Comparison of ENCODE assay signal across 8 mouse cellular contexts in genomic region chr13:30749557-30750141, GRCm38 (mm10). TPM values are rescaled to one million over a fixed set of nuclear protein-coding genes. Genes with fewer than 3 reads are reported as not detected.
DNase-seq lines count a peak whose midpoint lies in the region; ATAC-seq and TF ChIP-seq lines count a peak whose summit lies in the region.

No protein-coding gene starts in this region.

- no peak for DNase-seq in heart, adult 18-20 months
- peak; percentile 18 for DNase-seq in mesoderm, embryonic 11.5 days (ENCODE audit: low read depth, low spot score)
- no peak for DNase-seq in frontal cortex, postnatal 36 days (ENCODE audit: low spot score in 2 of 2)
- DNase-seq in left cerebral cortex, postnatal 14 days (ENCODE audit: low spot score in 2 of 2) = no peak

- peaks cover 23% of the 10 kb centered on the region for H3K4me1 ChIP-seq in heart, embryonic 13.5 days
- peaks cover 13% of the 10 kb centered on the region for H3K4me1 ChIP-seq in bone marrow macrophage, adult 2 months (ENCODE audit: control insufficient read depth, insufficient read depth, low read length)
- H3K4me1 ChIP-seq in hindbrain, embryonic 12.5 days = peaks cover 23% of the 10 kb centered on the region

- H3K4me2 ChIP-seq in heart, embryonic 13.5 days = peak overlapping the region; percentile 83
- peak overlapping the region; percentile 64 for H3K4me2 ChIP-seq in hindbrain, embryonic 12.5 days (replicated peaks)

- no peak for TF ChIP-seq POLR2A in bone marrow macrophage, adult 2 months (IDR thresholded peaks at IDR 0.05; ENCODE audit: borderline replicate concordance, low read depth, low read length)

- no peak for TF ChIP-seq CTCF in bone marrow macrophage, adult 2 months (IDR thresholded peaks at IDR 0.05; ENCODE audit: low read depth, low read length)

- peaks cover 83% of the 10 kb centered on the region for H3K27me3 ChIP-seq in heart, embryonic 13.5 days (replicated peaks)
- H3K27me3 ChIP-seq in hindbrain, embryonic 12.5 days = peaks cover 68% of the 10 kb centered on the region

- peak overlapping the region; percentile 55 for H3K4me3 ChIP-seq in heart, embryonic 13.5 days
- H3K4me3 ChIP-seq in bone marrow macrophage, adult 2 months (ENCODE audit: insufficient read depth, low read length) = peak overlapping the region; percentile 58
- peak overlapping the region; percentile 37 for H3K4me3 ChIP-seq in hindbrain, embryonic 12.5 days

- 6% methylated on average over 11 of the region's 11 CpGs for WGBS in heart, embryonic 13.5 days
- WGBS in hindbrain, embryonic 12.5 days = 6% methylated on average over 11 of the region's 11 CpGs

- H3K36me3 ChIP-seq in heart, embryonic 13.5 days = no peaks in the 10 kb centered on the region
- H3K36me3 ChIP-seq in hindbrain, embryonic 12.5 days = no peaks in the 10 kb centered on the region

- intact Hi-C loops in left cerebral cortex, postnatal 14 days (cut with DNase I) = no loop called here

- H3K9me3 ChIP-seq in heart, embryonic 13.5 days = no peaks in the 10 kb centered on the region
- no peaks in the 10 kb centered on the region for H3K9me3 ChIP-seq in hindbrain, embryonic 12.5 days (replicated peaks)

- no peak overlapping the region for H3K27ac ChIP-seq in heart, embryonic 13.5 days (replicated peaks)
- H3K27ac ChIP-seq in bone marrow macrophage, adult 2 months (ENCODE audit: insufficient read depth, low read depth, low read length) = no peak overlapping the region
- no peak overlapping the region for H3K27ac ChIP-seq in hindbrain, embryonic 12.5 days

- H3K9ac ChIP-seq in heart, embryonic 13.5 days = peak overlapping the region; percentile 5; the same call in 1 of the 2 replicates
- H3K9ac ChIP-seq in hindbrain, embryonic 12.5 days = no peak overlapping the region

- ATAC-seq in heart, embryonic 13.5 days (ENCODE audit: extremely low read depth, insufficient number of reproducible peaks, low FRiP score, low TSS enrichment) = no peak
- no peak; the same call in 1 of the 2 replicates for ATAC-seq in hindbrain, embryonic 12.5 days (ENCODE audit: low FRiP score)
- no peak for ATAC-seq in erythroid progenitor cell, adult 5-6 weeks (replicated peaks; ENCODE audit: low FRiP score, poor library complexity, severe bottlenecking)

RNA-seq across cellular contexts. Expression of gene Irf4, which starts 0.6 kb away (rescaled TPM):
- polyA plus RNA-seq in heart, embryonic 13.5 days (2015; fragmentation: Nextera tagmentation; extraction: Ambion mirVana) = 0.05 and 0.18 TPM in 2 replicates
- 1 to 10 TPM; 1.1 to 5.5 TPM for total RNA-seq in heart, adult 18-20 months (2021)
- polyA plus RNA-seq in bone marrow macrophage, adult 2 months (2012; ENCODE audit: insufficient read depth, insufficient read length, missing spikeins) = 7.5 and 9.3 TPM in 2 replicates
- polyA plus RNA-seq in hindbrain, embryonic 12.5 days (2016; fragmentation: Nextera tagmentation; extraction: Ambion mirVana) = 0.10 TPM in 1 of 2 replicates, not detected in the other
- total RNA-seq in left cerebral cortex, postnatal 14 days (2021) = under 1 TPM; 0.13 to 0.93 TPM
- total RNA-seq in erythroid progenitor cell, adult 5-6 weeks (2015; ENCODE audit: low replicate concordance) = 8.6 and 11.3 TPM in 2 replicates
- 5.1 TPM in 2 replicates for total RNA-seq in erythroid progenitor cell, adult 5-6 weeks (2017; ENCODE audit: low replicate concordance)
